Mouse (Mus musculus) ovary, postnatal 36 days (tissue): Measurements from ENCODE around the gene Slit3.

Source experiments
- DNase-seq: peaks from one replicate; pipeline ENCODE4 v3.0.0; 2022; ENCODE audit warnings: low spot score, mixed read lengths

The Slit3 gene

DNA sequence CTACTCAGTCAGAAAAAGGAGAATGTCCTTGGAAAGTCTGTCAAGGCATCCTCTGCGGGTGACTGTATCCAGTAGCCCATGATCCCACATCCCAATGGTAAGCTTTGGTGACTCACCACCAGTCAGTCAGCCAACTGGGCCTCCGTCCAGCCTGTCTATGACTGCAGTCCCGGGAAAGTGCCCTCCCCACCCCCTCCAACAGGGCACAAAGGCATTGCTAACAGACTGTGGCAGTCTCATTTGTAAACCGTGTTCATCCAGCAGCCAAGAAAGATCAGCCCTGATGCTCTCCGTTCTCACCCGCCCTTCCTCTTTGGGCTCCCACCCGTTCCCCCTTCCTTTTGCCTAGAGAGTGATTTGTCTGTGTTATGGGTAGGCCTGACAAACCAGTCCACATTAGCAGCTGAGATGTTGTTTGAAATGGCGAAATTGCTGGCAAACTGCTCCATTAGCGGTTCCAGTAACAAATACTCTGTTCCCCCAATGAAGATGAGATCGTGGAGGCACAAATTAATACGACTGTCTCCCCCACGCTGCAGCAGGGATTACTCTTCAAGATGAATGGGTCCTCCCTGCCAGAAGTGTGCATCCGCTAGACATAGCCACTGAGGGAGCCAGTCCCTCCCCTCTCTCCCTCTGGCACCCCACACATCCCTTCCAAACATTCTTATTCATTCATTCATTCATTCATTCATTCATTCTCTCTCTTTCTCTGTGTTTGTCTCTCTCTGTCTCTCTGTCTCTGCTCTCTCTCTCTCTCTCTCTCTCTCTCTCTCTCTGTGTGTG, 466.3 kb downstream of the Slit3 start:
- peak; percentile 64 for DNase-seq

GRCm38 (mm10) chr11:35589892-35590291, 468.9 kb downstream of the Slit3 start:
- DNase-seq = no peak

GRCm38 (mm10) chr11:35593146-35594034, 472.4 kb downstream of the Slit3 start:
- DNase-seq = no peak

DNA sequence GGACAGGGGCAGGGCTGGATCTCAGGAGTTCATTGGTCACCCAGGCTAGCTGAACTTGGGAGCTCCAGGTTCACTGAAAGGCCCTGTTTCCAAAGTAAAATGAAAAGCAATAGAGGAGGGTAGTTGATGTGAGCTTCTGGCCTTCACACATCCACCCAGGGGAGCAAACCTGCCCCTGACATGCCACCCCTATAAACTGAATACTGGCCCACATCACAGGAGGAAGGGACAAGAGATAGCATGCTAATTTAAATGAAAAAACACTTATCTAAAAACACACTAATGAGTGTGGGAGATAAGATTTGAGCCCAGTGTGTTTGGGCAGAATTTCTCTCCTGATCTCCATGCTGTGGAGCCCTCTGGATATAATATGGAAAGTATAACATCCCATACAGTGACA, 475.0 kb downstream of the Slit3 start:
- no peak for DNase-seq

- no peak for DNase-seq
Observed at GRCm38 (mm10) chr11:35597882-35598281, 476.9 kb downstream of the Slit3 start.

DNA sequence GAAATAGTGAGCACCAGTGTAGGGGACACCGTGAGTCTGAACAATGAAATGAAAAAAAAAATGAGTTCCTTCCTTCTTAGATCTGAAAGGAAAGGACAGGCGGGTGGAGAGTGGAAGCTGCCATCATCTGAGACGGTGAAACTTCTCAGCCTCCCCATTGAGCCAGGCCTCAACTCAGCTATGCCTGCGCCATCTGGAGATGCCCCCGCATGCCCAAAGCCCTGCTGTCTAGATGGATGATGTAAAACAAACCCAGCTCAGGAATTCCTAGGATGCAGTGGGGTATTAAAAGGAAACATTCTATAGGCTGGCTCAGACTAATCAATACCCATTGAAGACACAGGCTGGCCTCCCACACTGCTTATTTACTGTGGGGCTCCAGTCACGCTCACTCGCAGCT, 477.7 kb downstream of the Slit3 start:
- DNase-seq = no peak

DNA sequence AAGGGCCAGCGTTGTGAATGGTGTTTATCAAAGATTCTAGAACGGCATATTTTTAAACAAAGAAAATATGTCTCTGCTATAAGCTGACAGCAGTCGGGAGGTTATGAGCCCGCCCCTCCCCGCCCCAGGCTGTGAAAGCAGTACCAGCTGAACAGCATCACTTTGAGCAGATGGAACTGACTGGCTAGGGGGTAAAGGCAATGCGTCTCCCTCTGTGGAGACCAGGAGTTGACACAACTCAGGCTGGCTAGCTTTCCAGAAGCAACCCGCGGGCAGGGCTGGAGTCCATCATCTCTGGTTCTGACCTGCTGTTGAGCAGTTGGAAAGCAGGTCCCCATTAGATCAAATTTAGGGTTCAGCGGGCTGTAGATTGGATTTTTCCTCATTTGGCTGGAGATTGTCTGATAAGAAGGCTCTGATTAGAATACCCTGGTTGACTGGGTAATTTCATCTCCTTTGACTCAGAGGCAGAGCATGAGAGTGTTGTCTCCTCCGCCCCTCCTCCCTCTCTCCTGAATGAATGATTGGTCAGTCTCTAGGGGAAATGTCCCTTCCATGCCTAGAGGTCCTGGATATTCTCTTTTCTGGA, 480.7 kb downstream of the Slit3 start:
- no peak for DNase-seq

DNA sequence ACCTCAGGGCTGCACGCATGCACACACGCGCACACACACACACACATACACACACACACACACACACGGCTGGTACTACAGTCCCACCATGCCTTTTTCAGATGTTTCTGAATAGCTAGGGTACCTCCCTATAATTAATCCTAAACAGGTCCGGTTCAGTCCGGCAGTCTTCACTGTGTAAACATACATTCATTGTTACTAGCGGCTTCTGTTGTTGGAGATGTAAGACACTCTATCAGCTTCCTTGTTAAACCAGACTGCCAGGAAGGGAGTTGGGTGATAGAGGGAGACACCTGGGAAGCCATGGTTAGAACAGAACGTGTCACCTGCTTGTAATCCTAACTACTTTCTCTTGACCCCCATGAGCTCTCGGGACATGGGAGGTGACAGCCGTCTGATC, 481.6 kb downstream of the Slit3 start:
- DNase-seq = no peak

- DNase-seq = no peak
Observed at GRCm38 (mm10) chr11:35603946-35604345, 482.9 kb downstream of the Slit3 start.

GRCm38 (mm10) chr11:35604848-35605790, 484.1 kb downstream of the Slit3 start:
- no peak for DNase-seq

- DNase-seq = no peak
Observed at GRCm38 (mm10) chr11:35607191-35607590, 486.2 kb downstream of the Slit3 start.

GRCm38 (mm10) chr11:35608794-35609193, 487.8 kb downstream of the Slit3 start:
- DNase-seq = no peak

DNA sequence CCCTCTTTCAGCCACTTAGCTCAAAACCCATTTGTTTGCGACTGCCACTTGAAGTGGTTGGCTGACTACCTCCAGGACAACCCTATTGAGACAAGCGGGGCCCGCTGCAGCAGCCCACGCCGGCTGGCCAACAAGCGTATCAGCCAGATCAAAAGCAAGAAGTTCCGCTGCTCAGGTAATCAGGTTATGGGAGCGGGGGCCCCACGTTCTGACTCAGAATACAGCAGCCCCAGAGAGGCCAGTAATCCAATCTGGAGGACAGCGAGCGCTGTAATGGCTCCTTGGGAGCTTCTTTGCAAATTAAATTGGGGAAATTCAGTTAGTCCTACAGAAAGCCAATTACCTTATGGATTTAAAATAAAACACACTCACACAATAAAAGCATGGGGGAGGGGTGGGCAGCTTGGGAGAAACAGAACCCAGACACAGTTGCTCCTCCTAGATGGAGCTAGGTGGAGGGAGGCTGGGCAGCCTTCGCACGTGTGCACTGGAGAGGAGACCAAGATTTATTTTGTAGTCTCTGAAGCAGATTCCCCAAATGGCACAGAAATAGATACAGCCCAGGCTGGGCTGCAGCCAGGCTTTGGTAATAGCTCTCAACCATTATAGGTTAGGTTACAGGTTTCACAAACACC, 491.4 kb downstream of the Slit3 start:
- no peak for DNase-seq

DNA sequence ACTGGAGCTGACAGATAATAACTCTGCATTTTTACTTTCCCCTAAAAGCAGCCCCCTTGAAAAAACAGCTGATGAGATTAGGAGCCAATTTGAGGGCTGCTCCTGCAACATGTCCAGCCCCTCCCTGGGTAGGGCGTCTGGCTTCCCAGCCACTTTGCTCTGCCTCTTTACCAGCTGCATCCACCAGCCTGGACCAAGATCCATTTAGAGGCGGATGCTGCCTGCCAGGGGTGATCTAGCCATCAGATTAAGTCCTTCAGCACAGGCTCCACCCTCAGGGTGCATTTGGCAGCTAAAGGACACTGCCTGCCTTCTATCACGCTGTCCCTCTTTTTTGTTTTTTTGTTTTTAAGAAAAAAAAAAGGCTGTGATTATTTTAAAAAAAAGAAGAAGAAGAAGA, 493.5 kb downstream of the Slit3 start:
- no peak for DNase-seq

DNA sequence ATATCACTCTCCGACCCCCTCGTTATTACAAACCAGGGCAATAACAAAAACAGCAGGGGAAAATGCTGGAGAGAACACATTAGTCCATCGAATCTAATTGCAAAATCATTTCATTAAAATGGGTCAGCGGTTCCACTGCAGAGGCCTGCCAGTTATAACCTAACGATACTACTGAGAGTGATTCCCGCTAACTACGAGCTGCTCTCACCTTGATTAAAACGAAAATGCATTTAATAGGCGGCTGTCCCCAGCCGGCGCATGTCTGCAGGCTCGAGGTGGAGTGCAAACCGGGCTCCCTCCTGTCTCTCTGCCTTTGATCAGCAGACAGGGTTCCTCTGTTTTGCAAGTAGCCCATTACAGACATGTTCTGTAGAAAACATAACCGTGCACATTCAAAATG, 498.4 kb downstream of the Slit3 start:
- no peak for DNase-seq

DNA sequence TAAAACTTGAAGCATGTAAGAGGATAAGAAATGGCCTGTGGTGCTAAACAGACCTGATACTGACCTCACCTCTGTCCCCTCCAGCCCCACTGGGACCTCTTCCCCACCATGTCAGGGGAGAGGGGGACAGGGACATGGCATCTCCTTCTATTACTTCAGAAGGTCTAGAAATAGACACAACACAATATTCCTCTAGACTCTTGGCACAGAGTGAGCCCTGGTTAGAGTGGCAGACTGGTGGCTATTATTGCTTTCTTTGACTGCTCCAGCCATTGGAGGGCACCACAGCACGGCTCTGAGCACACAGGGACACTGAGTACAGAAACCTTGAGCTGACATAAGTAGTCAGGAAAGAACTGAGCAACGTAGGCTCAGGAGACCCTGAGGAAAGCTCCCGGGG, 501.7 kb downstream of the Slit3 start:
- no peak for DNase-seq

- DNase-seq = no peak
Observed at GRCm38 (mm10) chr11:35624515-35625270, 503.7 kb downstream of the Slit3 start.

GRCm38 (mm10) chr11:35625576-35625975, 504.6 kb downstream of the Slit3 start:
- DNase-seq = no peak

GRCm38 (mm10) chr11:35626161-35626885, 505.3 kb downstream of the Slit3 start:
- DNase-seq = peak; percentile 31

DNA sequence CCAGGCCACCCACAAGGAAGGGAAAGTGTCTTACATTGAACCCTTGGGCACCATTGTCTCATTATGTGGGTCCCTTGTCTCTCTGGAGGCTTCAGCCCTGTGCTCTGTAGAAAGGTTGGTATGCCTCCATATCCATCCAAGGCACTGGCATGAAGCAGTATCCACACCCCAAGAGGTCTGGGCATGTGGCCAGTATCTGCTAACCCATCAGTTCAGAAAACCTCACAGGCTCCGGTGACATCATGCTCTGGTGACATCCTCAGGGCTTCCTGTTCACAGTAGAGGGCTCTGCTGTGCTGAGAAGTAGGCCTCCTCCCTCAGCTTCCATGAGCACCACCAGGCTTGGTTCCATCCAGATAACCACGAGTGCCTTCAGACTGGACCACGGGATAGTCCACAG, 506.8 kb downstream of the Slit3 start:
- no peak for DNase-seq
